Mouse (Mus musculus) liver, adult 2 months (tissue): Measurements from ENCODE around the gene Polr1a. TPM values are rescaled to one million over a fixed set of nuclear protein-coding genes. Genes with fewer than 3 reads are reported as not detected.

Experiments
- DNase-seq: peaks from one replicate; pipeline ENCODE4 v3.0.0-alpha.2; 2011; ENCODE audit warnings: low read depth, low spot score; ENCODE audit errors: extremely low read depth
- H3K27ac ChIP-seq: fragments of 200-500 bp; replicated peaks from 2 replicates; pipeline ENCODE4 v1.5.1; 2012; ENCODE audit warnings: low read depth, mild to moderate bottlenecking, control low read depth, inconsistent platforms, low read length; ENCODE audit not compliant: insufficient read depth
- H3K27me3 ChIP-seq: fragments of 200-500 bp; 2 replicates; pipeline ENCODE4 v1.6.1; 2012; ENCODE audit warnings: mild to moderate bottlenecking, moderate library complexity, low read length, inconsistent platforms; ENCODE audit not compliant: control insufficient read depth, insufficient read depth
- H3K36me3 ChIP-seq: fragments of 200-500 bp; 2 replicates; pipeline ENCODE4 v1.6.1; 2012; ENCODE audit warnings: low read length, inconsistent platforms; ENCODE audit not compliant: control insufficient read depth, insufficient read depth
- H3K4me1 ChIP-seq: fragments of 200-500 bp; 2 replicates; pipeline ENCODE4 v1.6.1; 2011; ENCODE audit warnings: low read length; ENCODE audit not compliant: control insufficient read depth, insufficient read depth
- H3K4me3 ChIP-seq: fragments of 200-500 bp; 2 replicates; pipeline ENCODE4 v1.5.1; 2011; ENCODE audit warnings: low read depth, mild to moderate bottlenecking, control low read depth, low read length, moderate library complexity; ENCODE audit not compliant: insufficient read depth
- H3K79me2 ChIP-seq: fragments of 200-500 bp; 2 replicates; pipeline ENCODE4 v1.6.1; 2012; ENCODE audit warnings: inconsistent platforms, mild to moderate bottlenecking, low read length, moderate library complexity; ENCODE audit not compliant: control insufficient read depth, insufficient read depth
- H3K9ac ChIP-seq: fragments of 200-500 bp; 2 replicates; pipeline ENCODE4 v1.6.1; 2012; ENCODE audit warnings: low read depth, mild to moderate bottlenecking, control low read depth, inconsistent platforms, low read length
- CTCF ChIP-seq: fragments of 200-500 bp; IDR thresholded peaks from 2 replicates; pipeline ENCODE4 v1.5.1; 2011; ENCODE audit warnings: low read depth, low read length, control low read depth
- POLR2A ChIP-seq: fragments of 200-500 bp; IDR thresholded peaks from 2 replicates; pipeline ENCODE4 v1.6.1; 2011; ENCODE audit warnings: low read length, control low read depth; ENCODE audit not compliant: insufficient read depth; ENCODE audit errors: extremely low read depth
- WGBS: fragments of 180-500 bp; shearing (Covaris S2); methylation state at CpG from one replicate; pipeline ENCODE4 v1.1.7; 2018; 5-methylcytosine and 5-hydroxymethylcytosine counted together
- polyA plus RNA-seq: library from polyadenylated mRNA; depleted of rRNA; stranded (reverse); fragments of >200 nt; gene quantifications from 2 replicates; pipeline ENCODE4 v1.2.3, GENCODE M21; 2012
- total RNA-seq: library from RNA; depleted of rRNA; stranded (reverse); fragments of >200 nt; gene quantifications from 2 replicates; pipeline ENCODE4 v1.2.3, GENCODE M21; 2014

Gene Polr1a
- total and polyA plus RNA-seq, 2 experiments: 8.6 to 9.3 TPM

DNA sequence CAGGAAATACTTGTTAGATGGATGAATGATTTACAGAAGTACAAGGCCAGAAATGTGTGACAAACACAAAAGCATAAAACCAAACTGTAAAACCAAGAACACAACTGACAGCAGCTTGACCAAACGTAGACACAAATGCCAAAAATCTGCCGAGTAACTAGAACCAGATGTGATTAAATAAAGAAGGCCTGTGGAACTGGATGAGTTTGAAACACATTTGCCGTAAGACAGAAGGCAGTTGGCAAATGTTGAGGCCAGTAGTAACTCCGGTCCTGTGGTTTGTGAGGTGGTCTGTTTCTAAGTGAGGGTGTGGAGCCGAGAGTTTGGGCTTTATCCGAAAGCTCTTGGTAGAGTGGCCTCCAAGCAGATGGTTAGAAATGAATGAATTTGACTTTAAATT is 32.1 kb downstream of the Polr1a start:
- Histone ChIP-seq H3K79me2 (no peaks in the 10 kb centered on the region), H3K27ac (no peak overlapping the region), H3K36me3 (peaks cover 50% of the 10 kb centered on the region), H3K4me3 (no peak overlapping the region), H3K27me3 (no peaks in the 10 kb centered on the region), H3K9ac (no peak overlapping the region), H3K4me1 (no peaks in the 10 kb centered on the region)
- WGBS: 92% methylated on average over 6 of the region's 6 CpGs
- no peak for DNase-seq
- TF ChIP-seq CTCF (no peak), POLR2A (no peak)

DNA sequence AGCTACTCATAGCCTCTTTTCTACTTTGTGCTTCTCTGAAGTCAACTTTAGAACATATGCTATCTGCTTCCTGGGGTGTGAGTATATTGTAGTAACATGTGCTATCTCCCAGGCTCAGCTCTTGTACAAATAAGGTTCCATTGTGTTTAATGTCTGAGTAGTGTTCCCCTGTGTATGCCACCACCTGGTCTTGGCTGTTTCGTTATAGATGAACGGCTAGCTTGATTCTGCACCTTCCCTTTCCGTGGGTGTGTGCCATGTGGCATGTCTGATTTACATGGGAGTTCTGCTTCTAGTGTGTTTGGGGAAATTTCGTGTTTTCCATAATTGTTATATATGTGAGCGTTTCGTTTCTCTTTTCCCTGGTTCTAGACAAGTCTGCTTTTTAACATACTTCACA is 36.2 kb downstream of the Polr1a start:
- 97% methylated on average over 6 of the region's 6 CpGs for WGBS
- no peaks in the 10 kb centered on the region for H3K27me3 ChIP-seq
- peaks cover 4% of the 10 kb centered on the region for H3K4me1 ChIP-seq
- H3K27ac ChIP-seq: no peak overlapping the region
- TF ChIP-seq POLR2A (no peak), CTCF (no peak)
- peaks cover 27% of the 10 kb centered on the region for H3K36me3 ChIP-seq
- H3K9ac ChIP-seq: no peak overlapping the region
- no peaks in the 10 kb centered on the region for H3K79me2 ChIP-seq
- no peak for DNase-seq
- H3K4me3 ChIP-seq: no peak overlapping the region

DNA sequence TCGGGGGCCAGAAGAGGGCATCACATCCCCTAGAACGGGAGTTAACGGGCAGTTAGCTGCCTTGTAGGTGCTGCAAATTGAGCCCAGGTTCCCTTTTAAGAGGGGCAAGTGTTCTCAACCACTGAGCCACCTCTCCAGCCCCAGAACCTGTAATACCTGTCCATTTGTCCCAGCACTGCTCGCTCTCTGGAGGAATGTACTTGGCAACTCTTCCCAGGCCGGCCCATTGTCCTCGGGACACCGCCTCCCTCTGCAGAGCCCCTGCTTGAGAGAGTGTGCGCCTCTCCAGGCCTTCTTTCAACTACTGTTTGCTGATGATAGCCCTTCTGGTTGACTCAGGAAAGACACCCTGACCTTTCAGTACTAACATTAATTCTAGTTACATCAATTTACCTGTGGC is 37.3 kb downstream of the Polr1a start:
- WGBS: 93% methylated on average over 8 of the region's 8 CpGs
- Histone ChIP-seq H3K27ac (no peak overlapping the region), H3K79me2 (no peaks in the 10 kb centered on the region), H3K27me3 (no peaks in the 10 kb centered on the region), H3K4me1 (peaks cover 6% of the 10 kb centered on the region), H3K36me3 (peaks cover 19% of the 10 kb centered on the region), H3K9ac (no peak overlapping the region), H3K4me3 (no peak overlapping the region)
- no peak for DNase-seq
- TF ChIP-seq CTCF (0 out of 2 replicates have a peak, but pooled peaks have one; percentile 5), POLR2A (no peak)

DNA sequence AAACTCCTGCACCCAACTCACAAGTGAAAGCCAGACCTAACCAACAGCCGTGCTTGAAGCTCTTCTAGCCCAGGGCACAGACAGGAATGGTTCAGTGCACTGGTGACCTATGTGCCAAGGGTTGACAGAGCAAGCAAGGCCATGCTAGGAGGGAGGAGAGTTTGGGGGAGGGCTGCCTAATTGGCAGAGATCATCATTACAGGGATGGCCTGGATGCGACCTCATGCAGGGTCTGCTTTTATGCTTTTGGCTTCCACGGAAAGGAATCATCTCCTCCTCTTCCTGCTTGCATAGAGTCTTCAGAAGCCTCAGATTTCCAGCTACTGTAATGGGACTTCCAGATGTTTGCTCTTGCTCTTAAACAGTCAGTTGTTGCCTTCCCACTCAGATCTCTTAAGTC is 40.9 kb downstream of the Polr1a start:
- H3K36me3 ChIP-seq: peaks cover 24% of the 10 kb centered on the region

DNA sequence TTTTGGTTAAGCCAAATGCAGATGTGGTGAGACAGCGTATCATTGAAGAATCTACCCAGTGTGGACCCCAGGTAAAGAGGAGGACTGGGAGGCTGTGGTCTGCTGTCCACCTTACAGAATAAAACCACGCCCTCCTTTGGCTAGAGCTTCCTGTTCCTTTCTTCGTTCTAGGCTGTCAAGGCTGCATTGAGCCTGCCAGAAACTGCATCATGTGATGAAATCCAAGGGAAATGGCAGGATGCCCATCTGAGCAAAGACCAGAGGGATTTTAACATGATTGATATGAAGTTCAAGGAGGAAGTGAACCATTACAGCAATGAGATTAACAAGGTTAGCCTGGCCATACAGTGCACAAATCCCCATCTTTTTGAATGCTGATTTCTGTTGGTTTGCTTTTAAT is 41.7 kb downstream of the Polr1a start:
- DNase-seq: peak; percentile 98
- H3K4me1 ChIP-seq: peaks cover 8% of the 10 kb centered on the region
- H3K9ac ChIP-seq: no peak overlapping the region
- peak overlapping the region; percentile 39; the same call in 1 of the 2 replicates for H3K27ac ChIP-seq
- no peaks in the 10 kb centered on the region for H3K27me3 ChIP-seq
- H3K79me2 ChIP-seq: no peaks in the 10 kb centered on the region
- TF ChIP-seq POLR2A (no peak), CTCF (no peak)
- 28% methylated on average over 3 of the region's 3 CpGs for WGBS
- no peak overlapping the region for H3K4me3 ChIP-seq
- H3K36me3 ChIP-seq: peaks cover 25% of the 10 kb centered on the region

More for the DNA sequence above, 40.9 kb downstream of the Polr1a start:
- DNase-seq: peak; percentile 85
- Histone ChIP-seq H3K27ac (0 out of 2 replicates have a peak overlapping the region, but pooled peaks have one; percentile 3), H3K27me3 (no peaks in the 10 kb centered on the region), H3K4me3 (no peak overlapping the region), H3K9ac (no peak overlapping the region), H3K4me1 (peaks cover 8% of the 10 kb centered on the region), H3K79me2 (no peaks in the 10 kb centered on the region)
- TF ChIP-seq POLR2A (no peak), CTCF (no peak)
- WGBS: 24% methylated on average over 3 of the region's 3 CpGs

DNA sequence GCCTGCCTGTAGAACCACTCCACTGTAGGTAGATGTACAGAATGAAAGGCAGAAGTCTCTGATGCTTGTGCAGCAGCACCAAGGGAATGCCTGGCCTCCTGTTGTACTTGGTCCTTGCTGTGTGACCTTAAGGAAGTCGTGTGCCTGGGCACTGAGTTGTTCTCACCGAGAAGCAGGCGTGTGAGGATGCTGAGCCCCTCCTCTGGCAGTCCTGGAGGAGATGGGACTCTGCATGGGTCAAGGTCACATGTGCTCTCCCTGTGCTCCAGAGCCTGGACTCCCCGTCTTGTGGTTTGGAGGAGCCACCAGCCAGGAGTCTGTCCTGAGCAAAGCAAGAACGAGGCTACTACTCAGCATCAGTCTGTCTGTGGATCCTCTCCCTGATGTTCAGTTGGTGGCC is 42.3 kb downstream of the Polr1a start:
- no peak for DNase-seq
- Histone ChIP-seq H3K79me2 (no peaks in the 10 kb centered on the region), H3K4me3 (no peak overlapping the region), H3K36me3 (peaks cover 25% of the 10 kb centered on the region), H3K4me1 (peaks cover 8% of the 10 kb centered on the region), H3K27me3 (no peaks in the 10 kb centered on the region), H3K27ac (0 out of 2 replicates have a peak overlapping the region, but pooled peaks have one; percentile 7), H3K9ac (no peak overlapping the region)
- 81% methylated on average over 5 of the region's 5 CpGs for WGBS
- TF ChIP-seq POLR2A (no peak), CTCF (no peak)
